Comparison of ENCODE assay signal across 25 mouse cellular contexts in the genomic region with DNA sequence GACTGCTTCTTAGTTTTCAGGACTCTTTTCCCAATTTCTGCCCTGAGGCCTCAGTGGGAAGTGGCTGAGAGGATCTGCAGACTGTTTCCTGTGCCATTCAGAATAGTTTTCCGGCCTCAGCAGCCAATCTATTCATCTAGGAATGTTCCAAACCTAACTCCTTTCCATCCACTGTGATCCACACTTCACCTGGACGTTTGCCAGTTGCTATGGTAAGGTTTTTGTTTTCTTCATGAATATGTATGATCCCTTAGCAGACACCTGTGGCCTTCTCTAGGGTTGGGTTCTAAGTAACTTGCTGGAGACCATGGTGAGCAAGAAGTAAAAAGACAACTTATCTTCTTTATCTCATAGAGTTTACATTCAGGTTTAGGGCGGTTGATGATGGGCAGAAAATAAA.
DNase-seq lines count a peak whose midpoint lies in the region; ATAC-seq and TF ChIP-seq lines count a peak whose summit lies in the region.
"Had no signal": no experiment of that assay in that cellular context is flagged by ENCODE, and none has a peak within 500 bp of the region (broad histone marks: within the 10 kb centered on the region; RNA-seq: fewer than 3 reads in every experiment).

No protein-coding gene starts in this region.

- no peak for TF ChIP-seq EP300 in lung, postnatal 0 days (IDR thresholded peaks at IDR 0.05)

- DNase-seq in forebrain, embryonic 11.5 days (ENCODE audit: low spot score) = no peak
- DNase-seq in kidney, adult 18-20 months = no peak
- peak; percentile 60 for DNase-seq in forebrain, embryonic 14.5 days (ENCODE audit: low spot score)
- DNase-seq in gastrocnemius, postnatal 25 days = no peak
- no peak for DNase-seq in lung, postnatal 0 days (ENCODE audit: low spot score)
- DNase-seq: adrenal gland, adult 2 months; cerebellum, adult 11-12 months; gastrocnemius, postnatal 36 days; heart, adult 2 months; layer of hippocampus, adult 9-11 months; liver, embryonic 13.5 days; lung, embryonic 14.5 days; lung, postnatal 36 days; midbrain, embryonic 14.5 days; right cerebral cortex, postnatal 14 days; thymus, adult 2 months; thymus, postnatal 4 days had no signal

- no peak for TF ChIP-seq CTCF in lung, postnatal 0 days (IDR thresholded peaks at IDR 0.05)

- no peak overlapping the region for H3K4me3 ChIP-seq in forebrain, embryonic 12.5 days (replicated peaks)
- H3K4me3 ChIP-seq in forebrain, embryonic 11.5 days (ENCODE audit: low read depth, low read length) = no peak overlapping the region
- H3K4me3 ChIP-seq in kidney, embryonic 16.5 days (ENCODE audit: low read length) = no peak overlapping the region
- no peak overlapping the region for H3K4me3 ChIP-seq in forebrain, embryonic 14.5 days (ENCODE audit: low read depth, low read length)
- H3K4me3 ChIP-seq in lung, postnatal 0 days (ENCODE audit: low read depth, low read length) = no peak overlapping the region
- H3K4me3 ChIP-seq: embryonic facial prominence, embryonic 15.5 days; heart, adult 2 months; heart, embryonic 13.5 days; hindbrain, embryonic 13.5 days; liver, embryonic 13.5 days; neural tube, embryonic 12.5 days had no signal

- H3K9ac ChIP-seq in forebrain, embryonic 12.5 days = no peak overlapping the region
- H3K9ac ChIP-seq in forebrain, embryonic 11.5 days (ENCODE audit: low read length) = no peak overlapping the region
- no peak overlapping the region for H3K9ac ChIP-seq in kidney, embryonic 16.5 days (replicated peaks; ENCODE audit: low read length)
- H3K9ac ChIP-seq in forebrain, embryonic 14.5 days (ENCODE audit: low read length) = no peak overlapping the region
- H3K9ac ChIP-seq in lung, postnatal 0 days (replicated peaks; ENCODE audit: low read depth) = no peak overlapping the region
- H3K9ac ChIP-seq: embryonic facial prominence, embryonic 15.5 days; heart, embryonic 13.5 days; hindbrain, embryonic 13.5 days; liver, embryonic 13.5 days; lung, embryonic 14.5 days; neural tube, embryonic 12.5 days had no signal

- no peaks in the 10 kb centered on the region for H3K4me1 ChIP-seq in forebrain, embryonic 12.5 days
- H3K4me1 ChIP-seq in forebrain, embryonic 11.5 days (replicated peaks; ENCODE audit: control insufficient read depth, insufficient read depth, low read length) = no peaks in the 10 kb centered on the region
- no peaks in the 10 kb centered on the region for H3K4me1 ChIP-seq in kidney, embryonic 16.5 days (ENCODE audit: insufficient read depth, low read length)
- H3K4me1 ChIP-seq in forebrain, embryonic 14.5 days (ENCODE audit: control insufficient read depth, insufficient read depth, low read length) = no peaks in the 10 kb centered on the region
- H3K4me1 ChIP-seq in lung, postnatal 0 days (ENCODE audit: insufficient read depth, low read depth, low read length) = no peaks in the 10 kb centered on the region
- H3K4me1 ChIP-seq: embryonic facial prominence, embryonic 15.5 days; hindbrain, embryonic 13.5 days; liver, embryonic 13.5 days; neural tube, embryonic 12.5 days had no signal

- H3K9me3 ChIP-seq in forebrain, embryonic 12.5 days = no peaks in the 10 kb centered on the region
- no peaks in the 10 kb centered on the region for H3K9me3 ChIP-seq in forebrain, embryonic 11.5 days (ENCODE audit: control insufficient read depth, low read length)
- H3K9me3 ChIP-seq in kidney, embryonic 16.5 days (ENCODE audit: low read length) = no peaks in the 10 kb centered on the region
- no peaks in the 10 kb centered on the region for H3K9me3 ChIP-seq in forebrain, embryonic 14.5 days (replicated peaks; ENCODE audit: control insufficient read depth, low read length)
- H3K9me3 ChIP-seq in lung, postnatal 0 days (ENCODE audit: low read length) = no peaks in the 10 kb centered on the region
- H3K9me3 ChIP-seq: embryonic facial prominence, embryonic 15.5 days; heart, embryonic 13.5 days; hindbrain, embryonic 13.5 days; liver, embryonic 13.5 days; neural tube, embryonic 12.5 days had no signal

- ATAC-seq in forebrain, embryonic 12.5 days (ENCODE audit: low FRiP score) = peak; percentile 6; the same call in 1 of the 2 replicates
- ATAC-seq in forebrain, embryonic 11.5 days (replicated peaks; ENCODE audit: low FRiP score) = no peak
- 0 out of 2 replicates have a peak, but pooled peaks have one; percentile 15 for ATAC-seq in kidney, embryonic 16.5 days (ENCODE audit: low FRiP score, low TSS enrichment)
- ATAC-seq in forebrain, embryonic 14.5 days = peak; percentile 63
- ATAC-seq in lung, postnatal 0 days = no peak
- ATAC-seq: CD4-positive, CD25-positive, alpha-beta regulatory T cell, adult 4 months had no signal

- H3K27me3 ChIP-seq in forebrain, embryonic 12.5 days = no peaks in the 10 kb centered on the region
- no peaks in the 10 kb centered on the region for H3K27me3 ChIP-seq in forebrain, embryonic 11.5 days (ENCODE audit: control insufficient read depth, insufficient read depth, low read length)
- no peaks in the 10 kb centered on the region for H3K27me3 ChIP-seq in kidney, embryonic 16.5 days (ENCODE audit: insufficient read depth, low read length)
- H3K27me3 ChIP-seq in forebrain, embryonic 14.5 days (replicated peaks; ENCODE audit: control insufficient read depth, insufficient read depth, low read length) = no peaks in the 10 kb centered on the region
- no peaks in the 10 kb centered on the region for H3K27me3 ChIP-seq in lung, postnatal 0 days (replicated peaks; ENCODE audit: insufficient read depth, low read length)
- H3K27me3 ChIP-seq: embryonic facial prominence, embryonic 15.5 days; heart, embryonic 13.5 days; hindbrain, embryonic 13.5 days; liver, embryonic 13.5 days; neural tube, embryonic 12.5 days had no signal

- 60% methylated on average over 3 of the region's 3 CpGs for WGBS in forebrain, embryonic 12.5 days
- 67% methylated on average over 3 of the region's 3 CpGs for WGBS in forebrain, embryonic 11.5 days
- WGBS in kidney, embryonic 16.5 days = 66% methylated on average over 3 of the region's 3 CpGs
- WGBS in forebrain, embryonic 14.5 days = 47% methylated on average over 3 of the region's 3 CpGs
- 59% methylated on average over 3 of the region's 3 CpGs for WGBS in lung, postnatal 0 days

- H3K36me3 ChIP-seq in forebrain, embryonic 12.5 days (replicated peaks) = no peaks in the 10 kb centered on the region
- no peaks in the 10 kb centered on the region for H3K36me3 ChIP-seq in forebrain, embryonic 11.5 days (ENCODE audit: control insufficient read depth, insufficient read depth, low read length)
- no peaks in the 10 kb centered on the region for H3K36me3 ChIP-seq in kidney, embryonic 16.5 days (ENCODE audit: insufficient read depth, low read length)
- no peaks in the 10 kb centered on the region for H3K36me3 ChIP-seq in forebrain, embryonic 14.5 days (ENCODE audit: control insufficient read depth, insufficient read depth, low read length)
- no peaks in the 10 kb centered on the region for H3K36me3 ChIP-seq in lung, postnatal 0 days (ENCODE audit: insufficient read depth, low read length)
- H3K36me3 ChIP-seq: embryonic facial prominence, embryonic 15.5 days; heart, embryonic 13.5 days; hindbrain, embryonic 13.5 days; liver, embryonic 13.5 days; neural tube, embryonic 12.5 days had no signal

- no peak overlapping the region for H3K27ac ChIP-seq in forebrain, embryonic 12.5 days
- H3K27ac ChIP-seq in forebrain, embryonic 11.5 days (ENCODE audit: low read depth, low read length) = no peak overlapping the region
- no peak overlapping the region for H3K27ac ChIP-seq in kidney, embryonic 16.5 days (ENCODE audit: low read length)
- no peak overlapping the region for H3K27ac ChIP-seq in forebrain, embryonic 14.5 days (ENCODE audit: low read depth, low read length)
- no peak overlapping the region for H3K27ac ChIP-seq in lung, postnatal 0 days (ENCODE audit: low read length)
- H3K27ac ChIP-seq: embryonic facial prominence, embryonic 15.5 days; heart, adult 2 months; heart, embryonic 13.5 days; hindbrain, embryonic 13.5 days; liver, embryonic 13.5 days; neural tube, embryonic 12.5 days; stomach, postnatal 0 days had no signal

- H3K4me2 ChIP-seq in forebrain, embryonic 12.5 days = no peak overlapping the region
- H3K4me2 ChIP-seq in forebrain, embryonic 11.5 days (ENCODE audit: low read depth, low read length, severe bottlenecking) = no peak overlapping the region
- H3K4me2 ChIP-seq in kidney, embryonic 16.5 days (replicated peaks; ENCODE audit: low read depth, low read length) = no peak overlapping the region
- H3K4me2 ChIP-seq in forebrain, embryonic 14.5 days (ENCODE audit: low read length) = no peak overlapping the region
- H3K4me2 ChIP-seq in lung, postnatal 0 days (replicated peaks; ENCODE audit: low read depth, low read length) = no peak overlapping the region
- H3K4me2 ChIP-seq: embryonic facial prominence, embryonic 15.5 days; heart, embryonic 13.5 days; hindbrain, embryonic 13.5 days; liver, embryonic 13.5 days; lung, embryonic 14.5 days; neural tube, embryonic 12.5 days had no signal

Comparison
In these comparisons a context has a peak if more than half of its experiments do, and no peak if none do; other contexts are left out.
1. ATAC-seq: peak in forebrain, embryonic 12.5 days (single experiment), kidney, embryonic 16.5 days (single experiment) and forebrain, embryonic 14.5 days (single experiment); none in forebrain, embryonic 11.5 days (single experiment) and lung, postnatal 0 days (single experiment).